Mouse (Mus musculus): ENCODE data around the gene Rasl11b.

Gene Rasl11b

DNA sequence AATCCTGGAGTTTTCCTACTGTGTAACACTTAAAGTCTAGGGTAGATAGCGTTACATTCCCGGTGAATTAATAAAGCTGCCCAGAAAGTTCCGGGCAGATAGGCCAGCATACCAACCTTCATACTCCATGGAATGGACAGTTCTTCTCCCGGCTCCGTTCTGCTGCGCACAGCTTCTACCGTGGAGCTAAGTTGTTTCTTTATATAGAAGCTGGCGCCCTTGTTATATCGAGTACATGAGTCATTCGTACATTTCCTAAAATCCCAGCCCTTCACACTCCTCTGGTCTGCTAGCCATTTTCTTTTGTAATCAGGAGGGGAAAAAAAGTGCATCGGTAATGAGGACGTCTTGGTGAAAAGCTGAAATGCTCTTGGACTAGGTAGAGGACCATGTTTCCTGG is 7.0 kb upstream of the Rasl11b start:
- peak; percentile 72 for DNase-seq (ENCODE audit: low read depth, low spot score)

DNA sequence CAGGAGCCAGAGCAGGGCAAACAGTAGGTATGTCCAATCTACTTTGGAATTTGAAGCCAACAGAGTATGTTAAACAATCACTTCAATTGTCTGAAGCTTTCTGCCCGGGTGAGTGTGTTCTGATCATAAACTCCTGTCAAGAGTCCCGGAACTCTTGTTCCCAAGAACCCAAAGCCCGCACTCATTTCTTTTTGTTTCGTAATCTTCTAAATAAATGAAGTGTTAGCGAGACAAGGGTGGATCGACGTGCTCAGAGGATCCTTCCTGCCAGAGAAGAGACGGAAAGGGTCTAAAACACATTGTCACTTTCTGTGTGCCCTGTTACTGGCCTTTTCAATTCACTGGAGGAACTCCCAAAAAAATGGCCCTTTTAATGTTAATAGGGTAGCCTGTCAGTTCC is 6.2 kb upstream of the Rasl11b start:
- no peak for DNase-seq (ENCODE audit: low read depth, low spot score)

DNA sequence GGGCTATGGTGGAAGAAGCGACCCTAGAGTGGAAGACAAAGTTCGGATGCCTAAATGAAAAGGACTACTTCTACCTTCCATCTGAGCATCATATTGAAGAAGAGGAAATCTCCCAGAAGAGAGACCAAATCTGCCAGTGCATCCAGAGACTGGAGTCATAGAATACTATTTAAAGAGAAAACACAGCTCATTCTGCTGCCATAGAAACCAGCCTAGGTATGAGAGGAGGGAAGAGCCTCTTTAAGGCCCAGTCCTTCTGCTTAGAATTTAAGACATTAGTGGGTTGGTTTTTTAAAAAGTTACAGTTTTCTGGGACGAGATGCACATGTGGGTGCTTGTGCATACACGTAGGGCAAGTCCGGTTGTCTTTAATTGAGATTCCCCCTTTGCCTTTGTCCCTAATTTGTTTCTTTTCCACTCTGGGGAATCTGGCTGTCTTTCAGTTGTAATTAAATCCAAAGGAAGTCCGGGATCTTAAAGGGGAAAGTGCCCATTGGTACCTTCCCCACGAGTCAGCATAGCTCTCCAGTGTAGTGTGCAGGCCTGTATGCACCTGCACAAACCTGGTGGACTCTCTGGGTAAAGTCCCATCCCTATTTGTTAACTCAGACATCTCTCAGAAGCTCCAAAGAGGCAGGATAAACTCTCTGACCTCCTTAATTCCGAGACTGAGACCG is 5.5 kb upstream of the Rasl11b start:
- DNase-seq (ENCODE audit: low read depth, low spot score): peak; percentile 79

DNA sequence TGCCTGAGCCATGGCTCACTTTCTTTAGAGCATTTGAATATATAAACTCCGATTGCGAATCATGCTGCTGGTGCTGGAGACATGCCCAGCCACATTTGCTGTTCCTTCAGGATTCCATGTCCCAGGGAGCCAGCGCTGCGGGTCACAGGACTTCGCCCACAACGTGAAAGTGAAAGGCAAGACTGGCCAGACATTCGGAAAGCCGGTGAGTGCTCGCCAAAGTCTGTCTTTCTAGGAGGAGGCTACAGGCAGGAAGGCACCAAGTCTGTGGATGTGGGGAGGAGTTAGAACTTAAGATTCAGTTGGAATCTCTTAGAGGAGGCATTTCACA is 5.0 kb upstream of the Rasl11b start:
- DNase-seq (ENCODE audit: low read depth, low spot score): peak; percentile 57

DNA sequence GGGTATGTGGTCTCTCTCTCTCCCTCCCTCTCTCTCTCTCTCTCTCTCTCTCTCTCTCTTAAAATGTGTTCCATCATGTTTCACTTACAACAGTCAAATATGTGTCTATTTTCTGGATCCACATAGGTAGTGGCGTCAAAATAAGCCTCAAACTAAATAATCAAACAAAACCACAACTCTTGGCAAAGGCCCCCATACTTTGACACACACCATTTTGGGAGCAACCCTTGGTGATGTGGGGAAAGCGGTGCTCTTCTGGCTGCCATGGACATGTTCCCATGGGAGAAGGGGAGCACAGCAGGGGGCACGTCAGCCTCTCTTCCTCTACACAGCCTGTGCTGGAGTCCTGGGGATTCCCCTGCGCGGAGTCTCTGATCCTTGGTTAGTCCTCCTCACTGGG is 4.2 kb upstream of the Rasl11b start:
- no peak for DNase-seq (ENCODE audit: low read depth, low spot score)

DNA sequence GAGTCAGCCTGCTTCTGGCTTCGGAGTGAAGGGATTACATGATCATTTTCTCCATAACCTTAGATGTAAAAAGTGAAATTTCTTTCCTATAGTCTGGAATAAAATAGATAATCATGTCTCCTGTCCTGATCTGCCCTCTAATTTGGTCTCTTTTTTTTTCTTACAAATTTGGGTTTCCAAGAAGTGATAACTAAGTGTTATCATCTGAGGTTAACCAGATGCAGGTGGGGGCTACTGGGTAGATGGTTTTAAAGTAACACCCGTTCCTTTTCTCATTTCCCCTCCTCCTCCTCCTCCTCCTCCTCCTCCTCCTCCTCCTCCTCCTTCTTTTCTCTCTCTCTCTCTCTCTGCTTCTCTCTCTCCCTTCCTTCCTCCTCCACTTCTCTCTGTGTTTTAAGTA is 2.1 kb upstream of the Rasl11b start:
- DNase-seq (ENCODE audit: low read depth, low spot score): no peak

DNA sequence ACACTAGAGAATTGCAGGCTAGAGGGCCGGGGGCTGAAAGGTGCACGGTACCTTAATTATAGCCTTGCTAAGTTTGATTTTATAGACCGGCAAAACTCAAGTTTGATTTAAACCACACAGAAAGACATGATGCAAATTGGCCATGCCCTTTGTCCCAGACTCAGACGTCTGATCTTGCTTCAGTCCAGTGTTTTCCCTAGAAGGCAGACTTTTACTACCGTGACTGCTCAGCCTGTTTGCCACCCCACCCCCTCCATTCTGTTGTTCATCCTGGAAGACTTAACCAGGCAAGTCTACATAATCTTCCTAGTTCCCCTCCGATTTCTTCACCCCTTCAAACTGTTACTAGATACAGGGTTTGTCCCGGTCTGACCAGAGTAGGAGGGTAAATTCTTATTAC is 1.5 kb upstream of the Rasl11b start:
- no peak for DNase-seq (ENCODE audit: low read depth, low spot score)

DNA sequence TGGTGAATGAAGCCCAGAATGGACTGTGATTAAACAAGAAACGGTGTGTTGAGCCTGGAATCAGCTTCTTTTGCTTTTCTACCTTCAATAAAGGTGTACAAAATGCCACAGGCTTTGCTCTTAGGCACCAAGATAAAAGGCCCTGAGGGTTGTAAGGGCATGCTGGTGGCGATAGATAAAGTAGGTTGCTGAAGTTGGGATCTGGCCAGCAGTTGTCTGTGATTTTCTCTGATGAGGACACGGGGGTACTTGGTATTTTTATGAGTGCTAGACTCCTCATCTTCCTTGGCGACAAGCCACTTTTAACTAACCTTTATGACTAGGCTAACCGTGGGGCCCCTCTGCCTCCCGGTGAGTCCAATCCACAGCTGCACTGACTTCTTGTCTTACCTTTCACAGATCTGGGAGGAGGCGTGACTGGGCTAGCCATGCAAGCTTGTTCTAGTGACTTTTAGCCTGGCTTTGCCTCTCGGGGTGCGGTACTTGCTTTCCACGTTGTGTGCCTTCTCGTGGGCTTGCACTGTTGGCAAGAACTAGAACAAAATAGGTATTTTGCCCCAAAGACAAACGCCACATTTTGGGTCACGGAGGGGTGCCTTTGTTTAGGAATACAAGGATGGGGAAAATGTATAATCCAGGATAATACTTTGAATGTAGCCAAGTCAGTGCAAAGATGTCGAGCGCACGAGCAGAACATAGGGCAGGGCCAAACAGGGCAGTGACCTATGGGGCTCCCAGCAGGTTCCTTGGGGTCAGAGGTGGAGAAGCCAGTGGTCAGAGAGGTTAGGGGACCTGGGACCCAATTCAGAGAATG is 852 bp upstream of the Rasl11b start:
- DNase-seq (ENCODE audit: low read depth, low spot score): no peak

DNA sequence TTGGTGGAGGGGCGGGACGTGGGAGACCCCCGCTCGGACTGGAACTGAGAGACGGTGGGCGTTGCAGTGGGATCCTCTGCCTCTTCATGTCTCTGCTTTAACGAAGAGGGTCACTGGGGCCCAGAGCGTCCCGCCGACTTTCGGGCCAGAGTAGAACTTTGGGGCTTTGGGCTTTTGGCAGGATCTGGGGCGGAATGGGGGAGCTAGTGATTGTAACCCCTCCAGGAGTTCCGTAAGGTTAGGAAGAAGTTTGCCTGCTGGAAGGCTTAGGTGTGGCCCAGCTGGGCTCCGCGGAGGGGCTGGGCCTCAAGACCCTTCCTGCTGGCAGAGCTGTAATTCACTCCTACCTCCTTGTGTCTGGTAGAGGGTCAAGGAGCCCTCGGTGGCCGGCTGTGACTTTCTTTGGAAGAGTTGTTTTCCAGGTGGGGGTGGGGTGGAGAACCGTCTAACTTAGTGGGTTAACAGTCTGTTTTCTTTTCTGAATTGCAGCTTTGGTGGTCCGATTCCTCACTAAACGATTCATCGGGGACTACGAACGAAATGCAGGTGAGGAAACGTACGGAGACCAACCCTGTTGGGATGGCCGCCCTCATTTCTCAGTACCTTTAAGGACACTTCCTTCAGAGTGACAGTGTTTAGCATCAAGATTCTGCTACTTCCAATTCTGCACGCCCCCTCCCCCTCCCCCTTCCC is 674 bp downstream of the Rasl11b start:
- no peak for DNase-seq (ENCODE audit: low read depth, low spot score)

DNA sequence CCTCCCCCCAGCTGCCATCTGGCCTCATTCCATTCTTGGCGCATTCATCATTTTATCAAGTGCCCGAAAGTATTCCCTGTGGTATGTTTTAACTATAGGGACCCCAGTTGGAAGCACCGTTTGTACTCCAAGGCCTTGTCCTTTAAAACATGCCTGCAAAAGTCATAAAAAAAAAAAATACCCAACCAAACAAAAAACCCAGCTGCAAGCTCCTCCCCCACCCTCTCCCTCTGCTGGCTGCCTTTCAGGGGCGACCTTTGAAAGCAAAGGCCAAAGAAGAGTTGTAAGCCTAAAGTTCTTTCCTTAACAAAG is 1.2 kb downstream of the Rasl11b start:
- no peak for DNase-seq (ENCODE audit: low read depth, low spot score)

DNA sequence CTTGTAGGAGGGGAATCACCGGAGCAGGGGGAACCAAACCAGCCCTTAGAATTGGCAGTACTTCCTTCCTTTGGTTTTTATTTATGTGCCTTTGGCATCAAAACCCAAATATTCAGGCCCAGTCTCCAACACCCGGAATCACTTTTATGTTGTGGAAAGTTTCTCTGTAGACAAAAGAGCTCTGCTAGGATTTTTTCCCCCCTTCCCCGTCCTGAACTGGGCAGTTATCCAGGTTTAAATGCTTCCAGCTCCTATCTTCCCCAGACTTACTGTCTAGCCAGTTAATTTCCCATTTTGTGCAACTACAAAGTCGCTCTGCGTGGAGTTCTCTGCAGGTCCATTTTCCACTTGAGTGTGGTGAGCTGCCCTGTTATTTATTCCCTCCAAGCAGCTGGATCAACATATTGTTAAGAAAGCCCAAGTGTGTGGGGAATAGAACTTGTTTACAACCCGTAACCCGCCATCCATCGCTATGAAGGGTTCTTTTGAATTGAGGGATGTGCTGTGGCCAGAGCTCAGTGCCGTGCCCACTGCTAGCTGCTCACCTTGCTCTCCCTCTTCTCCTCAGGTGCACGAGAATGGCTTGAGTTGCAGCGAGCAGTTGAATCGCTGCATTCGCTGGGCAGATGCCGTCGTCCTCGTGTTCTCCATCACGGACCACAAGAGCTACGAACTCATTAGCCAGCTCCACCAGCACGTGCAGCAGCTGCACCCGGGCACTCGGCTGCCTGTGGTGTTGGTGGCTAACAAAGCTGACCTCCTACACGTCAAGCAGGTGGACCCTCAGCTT is 2.6 kb downstream of the Rasl11b start:
- DNase-seq (ENCODE audit: low read depth, low spot score): peak; percentile 58

DNA sequence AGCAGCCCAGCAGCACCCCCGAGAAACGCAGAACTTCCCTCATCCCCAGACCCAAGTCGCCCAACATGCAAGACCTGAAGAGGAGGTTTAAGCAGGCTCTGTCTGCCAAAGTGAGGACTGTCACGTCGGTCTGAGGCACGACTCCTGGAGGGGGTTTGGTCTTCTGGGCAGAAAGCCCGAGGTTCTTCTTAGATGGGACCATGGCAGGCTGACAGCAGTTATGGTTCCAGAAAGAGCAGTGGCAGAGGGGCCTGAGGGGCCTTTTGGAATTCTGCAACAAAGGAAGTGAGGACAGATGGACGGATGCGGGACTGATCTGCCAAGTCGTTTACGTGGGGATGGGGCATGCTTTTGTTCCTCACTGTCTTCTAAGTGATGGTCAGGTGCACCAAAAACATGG is 3.4 kb downstream of the Rasl11b start:
- no peak for DNase-seq (ENCODE audit: low read depth, low spot score)

DNA sequence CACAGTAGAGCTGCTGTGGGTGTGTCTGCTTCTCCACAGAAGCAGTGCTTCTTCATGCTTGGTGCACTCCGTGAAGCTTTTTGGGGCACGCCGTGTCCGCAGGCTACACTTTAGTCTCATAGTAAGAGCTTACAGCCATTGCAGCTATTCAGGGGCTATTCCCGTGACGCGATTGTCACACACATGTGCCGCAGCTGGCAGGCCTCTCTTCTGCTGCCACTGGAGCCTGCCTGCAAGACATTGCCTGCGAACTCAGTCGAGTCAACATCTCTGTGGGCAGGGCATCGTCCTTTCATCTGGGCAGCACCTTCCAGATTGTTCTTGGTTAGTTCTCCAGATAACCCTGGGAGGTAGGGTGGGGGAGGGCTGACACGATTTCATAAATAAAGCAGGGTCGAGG is 4.7 kb downstream of the Rasl11b start:
- DNase-seq (ENCODE audit: low read depth, low spot score): no peak

DNA sequence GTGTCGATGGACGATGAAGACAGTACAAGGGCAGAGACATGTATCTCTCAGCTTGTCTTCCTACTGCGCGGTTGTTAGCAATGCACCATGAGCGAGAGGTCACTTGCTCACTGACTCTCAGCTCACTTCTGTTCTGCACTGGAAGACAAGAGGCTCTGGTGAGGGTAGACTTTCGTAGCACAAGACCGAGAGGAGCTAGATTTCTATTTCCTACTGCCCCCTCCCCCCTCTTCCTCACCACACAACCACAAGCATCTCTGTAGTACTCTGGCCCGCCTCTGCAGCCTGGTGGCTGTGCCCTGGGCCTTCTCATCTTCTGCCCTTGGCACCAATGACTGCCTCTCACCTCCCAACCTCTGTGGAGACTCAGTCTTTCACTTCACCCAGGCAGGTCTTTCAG is 5.4 kb downstream of the Rasl11b start:
- no peak for DNase-seq (ENCODE audit: low read depth, low spot score)

DNA sequence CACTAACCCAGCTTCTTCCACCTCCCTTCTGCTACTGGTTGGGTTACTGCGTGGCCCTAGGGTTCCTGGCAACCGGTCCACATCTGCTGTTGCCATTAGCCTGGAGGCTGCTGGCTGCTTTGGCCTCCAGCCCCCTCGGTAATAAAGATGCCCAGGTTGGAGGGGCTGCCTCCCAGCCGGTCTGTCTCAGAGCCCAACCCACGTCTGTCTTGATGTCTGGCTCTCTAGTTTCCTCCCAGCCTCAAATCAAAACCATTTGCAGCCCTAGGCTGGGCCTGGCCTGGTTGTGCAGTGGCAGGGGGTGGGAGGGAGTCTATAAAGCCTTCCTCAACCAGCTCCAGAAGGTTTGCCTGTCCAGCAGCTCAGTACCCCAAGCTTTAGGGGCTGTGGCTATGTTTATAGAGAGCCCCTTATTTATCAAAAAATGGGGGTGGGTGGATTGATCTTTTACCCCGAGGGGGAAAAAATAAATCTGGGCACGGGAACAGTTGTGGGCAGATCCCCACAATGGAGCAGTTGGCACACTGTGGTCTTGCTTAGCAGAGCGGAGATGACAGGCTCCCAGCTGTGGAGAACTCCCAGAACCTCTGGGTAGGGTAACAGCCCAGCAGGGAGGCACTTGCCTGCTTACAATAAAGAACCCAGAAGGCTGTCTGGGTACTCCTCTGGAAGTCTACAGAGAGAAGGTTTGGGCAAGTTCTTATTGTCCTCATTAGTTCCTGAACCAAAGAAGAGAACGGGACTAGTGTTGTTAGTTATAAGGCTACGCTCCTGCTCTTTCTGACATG is 6.7 kb downstream of the Rasl11b start:
- DNase-seq (ENCODE audit: low read depth, low spot score): peak; percentile 52

DNA sequence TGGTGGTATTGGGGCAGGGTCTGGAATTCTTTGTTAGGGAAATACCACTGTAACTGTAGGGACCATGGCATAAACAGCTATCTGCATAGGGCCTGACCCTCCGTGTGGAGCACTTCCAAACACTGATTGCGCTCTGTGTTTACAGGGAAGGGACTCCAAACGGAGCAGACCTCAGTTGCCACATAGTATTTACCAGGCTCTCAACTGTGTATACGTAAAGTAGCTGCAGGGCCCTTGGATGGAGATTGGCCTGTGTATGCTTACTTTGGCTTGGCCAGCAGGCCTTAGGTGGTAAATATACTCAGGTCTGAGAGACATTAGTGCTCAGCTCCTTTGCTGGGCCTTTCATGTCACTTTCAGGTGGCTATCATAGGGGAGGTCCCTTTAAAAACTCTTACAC is 7.4 kb downstream of the Rasl11b start:
- no peak for DNase-seq (ENCODE audit: low read depth, low spot score)

DNA sequence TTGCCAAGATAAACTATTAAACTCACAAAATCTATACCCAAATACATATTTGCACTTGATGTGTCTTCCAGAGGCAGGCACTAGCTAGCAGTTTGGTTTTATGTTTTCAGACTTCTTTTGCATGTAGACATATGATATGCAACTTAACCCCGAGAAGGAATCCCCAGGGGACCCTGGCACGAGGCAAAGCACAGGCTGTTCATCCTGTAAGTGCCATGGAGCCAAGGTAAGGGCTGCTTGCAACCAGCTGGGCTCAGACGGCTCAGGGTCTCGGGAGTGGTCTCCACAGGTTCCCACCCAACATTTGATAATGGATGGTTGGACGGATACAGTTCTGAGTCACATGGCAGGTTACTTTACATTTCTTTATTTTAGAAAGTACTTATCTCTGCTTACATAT is 9.4 kb downstream of the Rasl11b start:
- DNase-seq (ENCODE audit: low read depth, low spot score): no peak

DNA sequence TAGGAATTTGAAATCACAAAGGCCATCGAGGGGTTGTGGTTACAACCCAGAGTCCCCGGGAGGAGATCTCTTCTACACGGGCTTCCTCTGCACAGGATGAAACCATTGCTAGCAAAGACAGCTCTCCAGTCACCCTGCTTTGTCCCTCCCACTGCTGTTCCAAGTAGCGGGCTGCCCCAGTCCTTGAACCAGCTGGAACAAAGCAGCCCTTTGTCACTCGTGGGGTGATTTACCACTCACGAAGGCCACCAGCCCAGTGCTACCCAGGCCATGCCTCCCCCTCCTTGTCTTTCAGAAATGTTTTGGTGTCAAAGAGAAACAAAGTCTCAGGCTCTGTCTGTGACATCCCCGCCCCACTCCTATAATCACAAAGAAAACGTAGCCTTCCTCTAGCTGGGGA is 10.4 kb downstream of the Rasl11b start:
- DNase-seq (ENCODE audit: low read depth, low spot score): peak; percentile 80

DNA sequence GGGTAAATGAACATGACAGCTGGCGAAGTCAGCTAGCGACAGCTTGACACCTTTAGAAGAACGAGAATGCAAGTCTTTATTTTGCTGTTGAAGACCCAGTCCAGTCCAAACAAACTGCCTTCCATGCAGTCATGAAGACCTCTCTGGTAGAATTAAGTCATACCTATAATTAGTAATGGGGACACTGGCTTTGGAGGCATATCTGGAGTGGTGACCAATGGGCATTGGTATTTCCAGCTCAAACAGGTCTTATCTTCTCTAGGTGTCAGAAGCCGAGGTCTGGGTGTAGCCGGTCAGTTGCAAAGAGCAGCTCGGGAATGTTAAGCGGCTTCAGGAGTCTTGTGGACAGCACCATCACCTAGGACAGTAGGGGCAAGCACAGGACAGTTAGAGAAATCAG is 11.0 kb downstream of the Rasl11b start:
- DNase-seq (ENCODE audit: low read depth, low spot score): no peak

DNA sequence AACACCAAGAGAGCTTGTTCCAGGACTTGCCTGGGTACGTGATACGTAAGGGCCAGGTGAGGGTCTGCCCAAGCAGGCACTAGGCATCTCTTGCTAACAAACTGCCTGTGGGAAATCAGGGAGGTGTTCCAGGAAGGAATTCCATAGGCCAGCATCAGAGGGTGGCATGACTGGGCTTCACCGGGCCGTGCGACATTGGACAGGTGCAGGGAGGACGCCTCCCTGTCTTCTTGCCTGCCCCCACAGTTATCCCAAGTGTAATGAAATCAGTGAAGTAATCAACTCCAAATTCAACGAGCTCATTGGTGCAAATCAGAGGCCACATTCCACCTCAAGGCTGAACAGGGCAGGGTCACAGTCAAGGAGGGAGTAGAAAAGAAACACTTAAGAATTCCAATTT is 11.6 kb downstream of the Rasl11b start:
- DNase-seq (ENCODE audit: low read depth, low spot score): no peak

DNA sequence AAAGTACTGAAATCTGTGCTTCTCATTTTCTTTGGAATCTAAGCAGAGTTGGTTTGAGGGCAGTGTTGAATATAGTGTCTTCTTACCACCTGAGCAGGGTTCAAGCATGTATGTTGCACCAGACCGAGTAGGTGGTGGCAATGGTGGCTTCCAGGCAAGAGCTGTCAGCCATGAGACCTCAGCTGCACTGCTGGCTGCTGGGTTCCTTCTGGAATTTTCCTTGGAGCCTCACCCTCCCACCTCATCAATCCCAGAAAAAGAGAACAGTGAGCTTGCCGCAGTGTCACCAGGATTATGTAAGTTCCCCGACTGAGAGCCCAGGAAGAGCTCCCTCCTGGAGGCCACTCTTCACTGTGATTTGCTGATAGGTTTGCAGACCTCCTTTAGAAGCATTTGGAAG is 12.1 kb downstream of the Rasl11b start:
- peak; percentile 86 for DNase-seq (ENCODE audit: low read depth, low spot score)

DNA sequence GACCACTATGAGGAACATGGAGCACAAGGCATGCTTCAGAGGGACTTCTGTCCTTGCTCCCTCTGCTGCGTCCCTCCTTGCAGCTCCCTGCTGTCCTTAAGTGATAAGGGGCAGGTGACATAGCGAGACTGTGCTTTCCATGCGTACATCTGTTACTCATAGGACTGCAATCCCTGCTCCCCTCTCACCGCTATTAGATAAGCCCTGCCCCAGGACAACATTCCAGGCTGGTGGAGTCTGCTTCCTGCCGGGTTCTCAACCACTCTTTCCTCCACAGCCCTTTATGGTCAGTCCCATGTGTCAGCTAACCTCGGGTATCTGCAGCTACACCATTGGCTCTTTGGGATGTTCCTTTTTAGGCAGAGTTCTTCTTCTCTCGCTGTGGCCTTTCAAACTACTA is 13.4 kb downstream of the Rasl11b start:
- no peak for DNase-seq (ENCODE audit: low read depth, low spot score)

Measured in brain, adult 2 months (tissue).